ENCODE assay signal across 15 mouse cellular contexts in genomic region chr16:37731431-37731830, GRCm38 (mm10). TPM values are rescaled to one million over a fixed set of nuclear protein-coding genes. Genes with fewer than 3 reads are reported as not detected.
A peak's percentile ranks its signal among the peaks of the same experiment; 100 is the strongest.
DNase-seq lines count a peak whose midpoint lies in the region; ATAC-seq and TF ChIP-seq lines count a peak whose summit lies in the region.
"Had no signal": no experiment of that assay in that cellular context is flagged by ENCODE, and none has a peak within 500 bp of the region (broad histone marks: within the 10 kb centered on the region; RNA-seq: fewer than 3 reads in every experiment).

No protein-coding gene starts in this region.

- ATAC-seq in heart, embryonic 15.5 days (replicated peaks; ENCODE audit: insufficient number of reproducible peaks, insufficient read depth, low FRiP score, low read depth) = no peak
- ATAC-seq in embryonic facial prominence, embryonic 11.5 days (replicated peaks; ENCODE audit: insufficient number of reproducible peaks, low FRiP score, low TSS enrichment, low read depth) = no peak
- no peak for ATAC-seq in limb, embryonic 14.5 days (ENCODE audit: low FRiP score, low read depth)
- ATAC-seq in kidney, embryonic 16.5 days (ENCODE audit: low FRiP score, low TSS enrichment) = no peak
- ATAC-seq: Patski had no signal

- H3K9ac ChIP-seq in heart, embryonic 15.5 days = no peak overlapping the region
- no peak overlapping the region for H3K9ac ChIP-seq in CH12.LX (ENCODE audit: insufficient read depth, low read depth)
- H3K9ac ChIP-seq in embryonic facial prominence, embryonic 11.5 days (replicated peaks; ENCODE audit: low read length) = no peak overlapping the region
- H3K9ac ChIP-seq in limb, embryonic 14.5 days (ENCODE audit: low read depth, low read length, severe bottlenecking) = no peak overlapping the region
- no peak overlapping the region for H3K9ac ChIP-seq in kidney, embryonic 16.5 days (replicated peaks; ENCODE audit: low read length)
- H3K9ac ChIP-seq: forebrain, embryonic 13.5 days; liver, embryonic 14.5 days had no signal

- no peak for TF ChIP-seq POLR2A in CH12.LX (IDR thresholded peaks at IDR 0.05; ENCODE audit: low read depth, low read length)
- TF ChIP-seq POLR2A in limb, embryonic 14.5 days (IDR thresholded peaks at IDR 0.05; ENCODE audit: borderline replicate concordance, extremely low read depth, insufficient read depth, insufficient read length) = no peak

- TF ChIP-seq EP300 in CH12.LX (IDR thresholded peaks at IDR 0.05; ENCODE audit: low read length) = no peak

- no peak for DNase-seq in heart, adult 11 months
- DNase-seq in CH12.LX (ENCODE audit: extremely low read depth) = no peak
- DNase-seq in embryonic facial prominence, embryonic 11.5 days (ENCODE audit: low spot score) = no peak
- no peak for DNase-seq in limb, embryonic 14.5 days (ENCODE audit: low spot score)
- DNase-seq in Muller cell, postnatal 12 days (ENCODE audit: inconsistent ontology term) = no peak
- DNase-seq in liver = no peak
- DNase-seq: adrenal gland, adult 8-10 months; gastrocnemius, postnatal 10 days; kidney, postnatal 25 days; thymus, postnatal 36 days had no signal

- H3K4me2 ChIP-seq in heart, embryonic 15.5 days = no peak overlapping the region
- peak overlapping the region; percentile 32; the same call in 1 of the 2 replicates for H3K4me2 ChIP-seq in CH12.LX (ENCODE audit: insufficient read depth, low read depth, poor library complexity, severe bottlenecking)
- H3K4me2 ChIP-seq in embryonic facial prominence, embryonic 11.5 days (ENCODE audit: low read depth, low read length) = no peak overlapping the region
- peak overlapping the region; percentile 13; the same call in 1 of the 2 replicates for H3K4me2 ChIP-seq in limb, embryonic 14.5 days (replicated peaks; ENCODE audit: low read depth, low read length, severe bottlenecking)
- no peak overlapping the region for H3K4me2 ChIP-seq in kidney, embryonic 16.5 days (replicated peaks; ENCODE audit: low read depth, low read length)
- H3K4me2 ChIP-seq: forebrain, embryonic 13.5 days had no signal

- peaks cover 38% of the 10 kb centered on the region for H3K4me1 ChIP-seq in heart, embryonic 15.5 days (replicated peaks)
- H3K4me1 ChIP-seq in CH12.LX (ENCODE audit: control insufficient read depth in 1 of 2, insufficient read depth in 2 of 2) = peaks cover 0 to 19% of the 10 kb centered on the region in 2 experiments; a peak in 2 of 4 replicates
- H3K4me1 ChIP-seq in embryonic facial prominence, embryonic 11.5 days (ENCODE audit: control insufficient read depth, insufficient read depth, low read length) = no peaks in the 10 kb centered on the region; the same call in 1 of the 2 replicates
- peaks cover 49% of the 10 kb centered on the region for H3K4me1 ChIP-seq in limb, embryonic 14.5 days (ENCODE audit: control insufficient read depth, insufficient read depth, low read length)
- H3K4me1 ChIP-seq in kidney, embryonic 16.5 days (ENCODE audit: insufficient read depth, low read length) = no peaks in the 10 kb centered on the region; the same call in 1 of the 2 replicates

- no peaks in the 10 kb centered on the region for H3K27me3 ChIP-seq in heart, embryonic 15.5 days
- H3K27me3 ChIP-seq in CH12.LX (replicated peaks) = no peaks in the 10 kb centered on the region
- H3K27me3 ChIP-seq in embryonic facial prominence, embryonic 11.5 days (ENCODE audit: control insufficient read depth, insufficient read depth, low read length) = no peaks in the 10 kb centered on the region
- H3K27me3 ChIP-seq in limb, embryonic 14.5 days (ENCODE audit: control insufficient read depth, insufficient read depth, low read length) = no peaks in the 10 kb centered on the region
- H3K27me3 ChIP-seq in kidney, embryonic 16.5 days (ENCODE audit: insufficient read depth, low read length) = no peaks in the 10 kb centered on the region
- H3K27me3 ChIP-seq: forebrain, embryonic 13.5 days; Patski had no signal

- WGBS in heart, embryonic 15.5 days = 59% methylated on average over 4 of the region's 4 CpGs
- WGBS in embryonic facial prominence, embryonic 11.5 days = 68% methylated on average over 4 of the region's 4 CpGs
- 40% methylated on average over 4 of the region's 4 CpGs for WGBS in limb, embryonic 14.5 days
- 59% methylated on average over 4 of the region's 4 CpGs for WGBS in kidney, embryonic 16.5 days

- H3K79me2 ChIP-seq in CH12.LX (replicated peaks; ENCODE audit: control insufficient read depth, extremely low read depth, insufficient read depth, poor library complexity, severe bottlenecking) = no peaks in the 10 kb centered on the region

- dilution Hi-C loops in CH12.LX (cut with MboI; ENCODE audit: extremely low pct_ligation_motif_present, extremely low pct_unique_long_range_greater_than_20kb, low sequenced_read_pairs) = no loop called here

- no peaks in the 10 kb centered on the region for H3K9me3 ChIP-seq in heart, embryonic 15.5 days (replicated peaks)
- no peaks in the 10 kb centered on the region for H3K9me3 ChIP-seq in CH12.LX (replicated peaks; ENCODE audit: low read length)
- no peaks in the 10 kb centered on the region for H3K9me3 ChIP-seq in embryonic facial prominence, embryonic 11.5 days (replicated peaks; ENCODE audit: control insufficient read depth, low read length)
- H3K9me3 ChIP-seq in limb, embryonic 14.5 days (ENCODE audit: control insufficient read depth, low read length) = no peaks in the 10 kb centered on the region
- no peaks in the 10 kb centered on the region for H3K9me3 ChIP-seq in kidney, embryonic 16.5 days (ENCODE audit: low read length)
- H3K9me3 ChIP-seq: forebrain, embryonic 13.5 days had no signal

- no peak for TF ChIP-seq RAD21 in CH12.LX (IDR thresholded peaks at IDR 0.05; ENCODE audit: low read depth, low read length)

- in situ Hi-C loops in CH12.LX (cut with MboI; ENCODE audit: low pct_ligation_motif_present, low pct_unique_long_range_greater_than_20kb, low sequenced_read_pairs) = no loop called here

- H3K36me3 ChIP-seq in heart, embryonic 15.5 days = no peaks in the 10 kb centered on the region
- no peaks in the 10 kb centered on the region for H3K36me3 ChIP-seq in CH12.LX (replicated peaks in 1 of 2; ENCODE audit: control insufficient read depth in 1 of 2, insufficient read depth in 1 of 2, low read length in 1 of 2)
- H3K36me3 ChIP-seq in embryonic facial prominence, embryonic 11.5 days (replicated peaks; ENCODE audit: control insufficient read depth, insufficient read depth, low read depth, low read length) = no peaks in the 10 kb centered on the region
- no peaks in the 10 kb centered on the region for H3K36me3 ChIP-seq in limb, embryonic 14.5 days (ENCODE audit: control insufficient read depth, insufficient read depth, low read length)
- no peaks in the 10 kb centered on the region for H3K36me3 ChIP-seq in kidney, embryonic 16.5 days (ENCODE audit: insufficient read depth, low read length)

- no peak overlapping the region for H3K4me3 ChIP-seq in heart, embryonic 15.5 days
- no peak overlapping the region for H3K4me3 ChIP-seq in CH12.LX (replicated peaks in 1 of 3; ENCODE audit: low read depth in 2 of 3, low read length in 2 of 3, poor library complexity in 1 of 3)
- no peak overlapping the region for H3K4me3 ChIP-seq in embryonic facial prominence, embryonic 11.5 days (ENCODE audit: low read depth, low read length)
- no peak overlapping the region for H3K4me3 ChIP-seq in limb, embryonic 14.5 days (replicated peaks; ENCODE audit: low read length)
- H3K4me3 ChIP-seq in kidney, embryonic 16.5 days (ENCODE audit: low read length) = no peak overlapping the region
- H3K4me3 ChIP-seq: forebrain, embryonic 13.5 days had no signal

- no peak for TF ChIP-seq CTCF in CH12.LX (conservative IDR thresholded peaks at IDR 0.05 in 1 of 2, IDR thresholded peaks at IDR 0.05 in 1 of 2; ENCODE audit: low read depth in 2 of 2, low read length in 2 of 2)

- H3K27ac ChIP-seq in heart, embryonic 15.5 days = peak overlapping the region; percentile 75
- H3K27ac ChIP-seq in CH12.LX (ENCODE audit: insufficient read depth, low read depth) = no peak overlapping the region
- peak overlapping the region; percentile 75 for H3K27ac ChIP-seq in embryonic facial prominence, embryonic 11.5 days (replicated peaks; ENCODE audit: low read depth, low read length)
- peak overlapping the region; percentile 91 for H3K27ac ChIP-seq in limb, embryonic 14.5 days (replicated peaks; ENCODE audit: low read depth, low read length)
- no peak overlapping the region for H3K27ac ChIP-seq in kidney, embryonic 16.5 days (ENCODE audit: low read length)
- H3K27ac ChIP-seq: forebrain, embryonic 13.5 days; liver, embryonic 14.5 days had no signal

TF ChIP-seq in CH12.LX, 34 proteins besides CTCF, POLR2A, EP300 and RAD21 (continues in another document):
- TF ChIP-seq E2F4 (IDR thresholded peaks at IDR 0.05; ENCODE audit: insufficient replicate concordance, low read depth, low read length) (no peak), CHD1 (IDR thresholded peaks at IDR 0.05; ENCODE audit: low read depth, low read length) (no peak), MAX (IDR thresholded peaks at IDR 0.05; ENCODE audit: low read length) (no peak), NRF1 (IDR thresholded peaks at IDR 0.05; ENCODE audit: low read depth, low read length) (no peak), ETS1 (conservative IDR thresholded peaks at IDR 0.05; ENCODE audit: low read depth, low read length) (no peak), USF2 (conservative IDR thresholded peaks at IDR 0.05; ENCODE audit: low read depth, low read length) (no peak), POLR2AphosphoS2 (IDR thresholded peaks at IDR 0.05; ENCODE audit: low read depth, low read length) (no peak), MEF2A (IDR thresholded peaks at IDR 0.05; ENCODE audit: borderline replicate concordance, low read depth, low read length) (no peak), JUN (IDR thresholded peaks at IDR 0.05; ENCODE audit: insufficient read depth, low read depth, low read length) (no peak), MAFK (IDR thresholded peaks at IDR 0.05; ENCODE audit: insufficient replicate concordance, low read length) (no peak), MYC (IDR thresholded peaks at IDR 0.05; ENCODE audit: low read depth, low read length) (no peak), IRF4 (IDR thresholded peaks at IDR 0.05; ENCODE audit: low read depth, low read length) (no peak), TCF12 (IDR thresholded peaks at IDR 0.05; ENCODE audit: low read depth, low read length) (no peak), RCOR1 (conservative IDR thresholded peaks at IDR 0.05; ENCODE audit: low read depth, low read length) (no peak), CHD2 (IDR thresholded peaks at IDR 0.05; ENCODE audit: low read length) (no peak)

RNA-seq across cellular contexts. Expression of gene Fstl1, which starts 45.2 kb away (rescaled TPM):
- 468 and 518 TPM in 2 replicates for polyA plus RNA-seq in heart, embryonic 15.5 days (2015; fragmentation: Nextera tagmentation; extraction: Ambion mirVana)
- total RNA-seq in CH12.LX (2012; rRNA removed) (0.29 and 0.34 TPM in 2 replicates), CH12.LX (2014; rRNA removed) (0.59 and 1.2 TPM in 2 replicates)
- polyA plus RNA-seq in CH12.LX (2012; ENCODE audit: insufficient read length, low read depth) = 0.80 and 0.87 TPM in 2 replicates
- 350 and 367 TPM in 2 replicates for polyA plus RNA-seq in embryonic facial prominence, embryonic 11.5 days (2014; fragmentation: Nextera tagmentation; extraction: Ambion mirVana)
- 478 and 520 TPM in 2 replicates for polyA plus RNA-seq in limb, embryonic 14.5 days (2012; rRNA removed)
- 865 and 910 TPM in 2 replicates for polyA plus RNA-seq in limb, embryonic 14.5 days (2014; fragmentation: Nextera tagmentation; extraction: Ambion mirVana)
- 657 and 680 TPM in 2 replicates for polyA plus RNA-seq in kidney, embryonic 16.5 days (2015; fragmentation: Nextera tagmentation; extraction: Ambion mirVana)

Comparison
In these comparisons a context has a peak if more than half of its experiments do, and no peak if none do; other contexts are left out.
1. H3K27ac ChIP-seq: peak in heart, embryonic 15.5 days (single experiment), embryonic facial prominence, embryonic 11.5 days (single experiment) and limb, embryonic 14.5 days (single experiment); none in CH12.LX (single experiment) and kidney, embryonic 16.5 days (single experiment).
2. H3K4me2 ChIP-seq: peak in CH12.LX (single experiment) and limb, embryonic 14.5 days (single experiment); none in heart, embryonic 15.5 days (single experiment), embryonic facial prominence, embryonic 11.5 days (single experiment) and kidney, embryonic 16.5 days (single experiment).
3. RNA of gene Fstl1, which starts 45.2 kb away (polyA plus RNA-seq): 478 to 910 TPM in limb, embryonic 14.5 days, 657 to 680 TPM in kidney, embryonic 16.5 days, 468 to 518 TPM in heart, embryonic 15.5 days and 350 to 367 TPM in embryonic facial prominence, embryonic 11.5 days; 0.80 to 0.87 TPM in CH12.LX; every median in the first group is over 100 times any median in the second.